Mouse (Mus musculus) megakaryocyte progenitor cell, adult 5-6 weeks (primary cell): ENCODE measurements at regions not wholly inside any gene's neighbourhood (a gene's known extent, or its start where the extent isn't known, plus 50 kb on each side); places are given as distances from the start of the nearest gene placed in this dataset.
"Not testable (repeated sequence)": the region's sequence is repeated elsewhere in the genome, so short reads cannot be mapped to it uniquely, and the experiment has no call there.

Experiments used
- ATAC-seq: replicated peaks from 2 replicates; pipeline ENCODE4 v1.8.0; 2016; ENCODE audit warnings: mild to moderate bottlenecking, moderate TSS enrichment, inconsistent platforms; ENCODE audit not compliant: poor library complexity

GRCm38 (mm10) chr10:25707951-25708350 is 171.9 kb upstream of the Smlr1 start:
- ATAC-seq = no peak

- no peak for ATAC-seq
Observed at GRCm38 (mm10) chr10:25702146-25702545, 166.1 kb upstream of the Smlr1 start.

GRCm38 (mm10) chr10:25695798-25696197 is 159.7 kb upstream of the Smlr1 start:
- ATAC-seq = no peak

GRCm38 (mm10) chr10:25681243-25681642 is 145.2 kb upstream of the Smlr1 start:
- peak; percentile 85 for ATAC-seq

GRCm38 (mm10) chr10:25677889-25678288 is 141.8 kb upstream of the Smlr1 start:
- peak; percentile 68 for ATAC-seq

GRCm38 (mm10) chr10:25675368-25675767 is 139.3 kb upstream of the Smlr1 start:
- ATAC-seq = no peak

GRCm38 (mm10) chr10:25670061-25670460 is 134.0 kb upstream of the Smlr1 start:
- ATAC-seq = no peak

- ATAC-seq = no peak
Observed at GRCm38 (mm10) chr10:25652742-25653563, 116.9 kb upstream of the Smlr1 start.

GRCm38 (mm10) chr10:25647740-25648139 is 111.7 kb upstream of the Smlr1 start:
- ATAC-seq = no peak

- ATAC-seq = no peak
Observed at GRCm38 (mm10) chr10:25643518-25643993, 107.5 kb upstream of the Smlr1 start.

GRCm38 (mm10) chr10:25642079-25642696 is 106.1 kb upstream of the Smlr1 start:
- no peak for ATAC-seq

GRCm38 (mm10) chr10:25633058-25633614 is 97.1 kb upstream of the Smlr1 start:
- no peak for ATAC-seq

- ATAC-seq = no peak
Observed at GRCm38 (mm10) chr10:25632306-25632705, 96.2 kb upstream of the Smlr1 start.

GRCm38 (mm10) chr10:25622585-25622984 is 86.5 kb upstream of the Smlr1 start:
- no peak for ATAC-seq

- ATAC-seq = not testable (repeated sequence)
Observed at GRCm38 (mm10) chr10:25621747-25622134, 85.7 kb upstream of the Smlr1 start.

- ATAC-seq = peak; percentile 55
Observed at GRCm38 (mm10) chr10:25620939-25621746, 85.1 kb upstream of the Smlr1 start.

GRCm38 (mm10) chr10:25619702-25620101 is 83.6 kb upstream of the Smlr1 start:
- no peak for ATAC-seq

GRCm38 (mm10) chr10:25601471-25601870 is 65.4 kb upstream of the Smlr1 start:
- ATAC-seq = no peak

GRCm38 (mm10) chr10:25589316-25589645 is 53.2 kb upstream of the Smlr1 start:
- ATAC-seq = no peak

GRCm38 (mm10) chr10:25588611-25589315 is 52.7 kb upstream of the Smlr1 start:
- no peak for ATAC-seq
